Mouse (Mus musculus) NIH3T3 (cell line): ENCODE measurements around the gene AI467606.

Experiments
- DNase-seq: peaks from one replicate; pipeline ENCODE4 v3.0.0-alpha.2; 2012; ENCODE audit warnings: low read depth

AI467606 gene

GRCm38 (mm10) chr7:127121911-127122270 is 30.7 kb downstream of the AI467606 start, which contains the start of gene Qprt:
Qprt (minus strand) TSS chr7:127122226.
- DNase-seq, result no peak

GRCm38 (mm10) chr7:127129638-127130037 is 38.5 kb downstream of the AI467606 start:
- DNase-seq, result peak; percentile 77

DNA sequence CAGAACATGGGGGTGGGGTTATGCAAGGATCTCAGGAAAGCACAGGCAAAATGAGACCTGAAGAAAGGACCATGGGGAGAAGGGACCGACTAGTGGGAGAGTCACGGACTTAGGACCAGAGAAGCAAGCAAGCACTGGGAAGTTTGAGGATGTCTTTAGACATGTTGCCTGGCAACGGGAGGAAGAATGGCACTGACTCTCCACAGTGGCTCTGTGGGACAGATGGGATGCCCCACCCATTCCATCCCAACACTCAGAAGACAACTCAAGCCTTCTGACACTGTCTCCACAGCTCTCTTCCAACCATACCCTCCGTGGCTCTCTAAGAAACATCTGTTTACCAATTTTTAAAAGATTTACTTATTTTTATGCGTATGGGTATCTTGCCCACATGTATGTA is 42.0 kb downstream of the AI467606 start:
- DNase-seq, result no peak

- no peak for DNase-seq
These were observed 43.8 kb downstream of the AI467606 start for GRCm38 (mm10) chr7:127134821-127135447.

DNA sequence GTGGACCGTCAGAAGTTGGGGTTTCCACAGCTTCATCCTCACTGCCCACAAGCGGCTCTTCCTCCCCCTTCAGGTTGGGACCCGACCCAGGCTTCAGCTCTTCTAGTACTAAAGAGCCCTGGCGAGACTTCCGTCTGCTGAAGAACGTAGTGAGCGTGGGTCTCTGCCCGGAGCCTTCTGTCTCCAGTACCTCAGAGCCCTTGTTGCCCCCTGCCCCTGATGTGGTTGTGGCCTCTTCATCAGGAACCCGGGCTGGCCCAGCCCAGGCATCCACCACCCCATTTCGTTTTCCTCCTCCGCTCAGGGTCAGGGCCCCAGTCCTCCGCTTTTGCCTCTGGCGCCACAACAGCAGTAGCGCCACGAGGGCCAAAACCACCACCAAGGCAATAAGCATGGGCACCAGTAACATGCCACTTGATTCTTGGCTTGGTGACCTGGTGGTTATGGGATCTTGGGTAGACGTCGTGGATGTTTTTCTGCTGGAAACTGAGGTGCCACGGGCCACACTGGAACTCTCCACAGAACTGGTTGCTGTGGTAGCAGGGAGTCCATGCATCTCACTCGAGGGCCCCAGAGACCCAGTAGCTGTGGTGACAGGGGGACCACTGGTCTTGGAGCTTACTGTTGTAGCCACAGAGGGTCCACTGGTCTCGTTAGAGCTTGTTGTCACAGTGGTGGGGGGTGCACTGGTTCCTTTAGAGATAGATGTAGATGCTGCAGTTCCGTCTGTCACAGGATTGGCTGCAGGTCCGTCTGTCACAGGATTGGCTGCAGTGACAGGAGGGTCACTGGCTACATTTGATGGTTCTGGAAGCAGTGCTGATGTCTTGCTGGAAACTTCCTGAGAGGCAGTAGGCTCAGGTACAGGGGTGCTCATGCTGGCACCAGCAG is 45.3 kb downstream of the AI467606 start:
- DNase-seq, result no peak

GRCm38 (mm10) chr7:127137262-127138017 is 46.3 kb downstream of the AI467606 start, which contains the start of gene Spn:
Spn (minus strand) TSS chr7:127137823.
- DNase-seq, result no peak

DNA sequence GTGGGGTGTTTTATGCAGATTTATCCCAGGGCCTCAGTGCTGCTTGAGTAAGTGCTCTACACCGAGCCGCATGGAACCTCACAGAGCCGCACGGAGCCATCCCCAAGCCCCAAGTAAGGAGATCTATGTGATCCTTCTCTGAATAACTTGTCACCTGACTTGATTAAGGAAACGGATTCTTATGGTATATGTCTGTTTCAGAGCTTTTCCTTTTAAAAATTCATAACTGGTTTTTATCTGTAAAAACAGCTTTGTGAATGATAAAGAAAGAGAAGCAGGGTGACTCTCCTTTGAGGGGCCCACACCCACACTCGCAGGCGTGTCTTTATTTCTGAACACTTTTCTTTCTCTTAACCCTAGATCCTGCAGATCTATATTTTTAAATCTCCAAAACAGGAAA is 47.9 kb downstream of the AI467606 start:
- DNase-seq, result no peak

- DNase-seq, result no peak
These were observed 48.4 kb downstream of the AI467606 start for GRCm38 (mm10) chr7:127139562-127139961.

- DNase-seq, result no peak
These were observed 49.7 kb downstream of the AI467606 start for GRCm38 (mm10) chr7:127140623-127141404.

DNA sequence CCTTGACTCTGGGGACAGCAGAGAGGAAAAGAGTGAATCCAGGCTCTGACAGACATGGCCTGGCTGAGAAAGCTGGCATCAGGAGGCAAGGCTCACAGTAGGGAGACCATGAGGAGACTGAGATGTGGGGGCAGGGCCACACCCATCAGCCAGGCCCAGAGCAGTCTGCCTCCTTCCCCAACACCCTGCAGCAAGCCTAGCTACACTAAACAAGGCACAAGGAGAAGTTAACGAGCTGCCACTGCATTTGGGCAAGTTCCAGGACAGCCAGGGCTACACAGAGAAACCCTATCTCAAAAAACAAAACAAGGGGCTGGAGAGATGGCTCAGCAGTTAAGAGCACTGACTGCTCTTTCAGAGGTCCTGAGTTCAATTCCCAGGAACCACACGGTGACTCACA is 51.1 kb downstream of the AI467606 start:
- no peak for DNase-seq

DNA sequence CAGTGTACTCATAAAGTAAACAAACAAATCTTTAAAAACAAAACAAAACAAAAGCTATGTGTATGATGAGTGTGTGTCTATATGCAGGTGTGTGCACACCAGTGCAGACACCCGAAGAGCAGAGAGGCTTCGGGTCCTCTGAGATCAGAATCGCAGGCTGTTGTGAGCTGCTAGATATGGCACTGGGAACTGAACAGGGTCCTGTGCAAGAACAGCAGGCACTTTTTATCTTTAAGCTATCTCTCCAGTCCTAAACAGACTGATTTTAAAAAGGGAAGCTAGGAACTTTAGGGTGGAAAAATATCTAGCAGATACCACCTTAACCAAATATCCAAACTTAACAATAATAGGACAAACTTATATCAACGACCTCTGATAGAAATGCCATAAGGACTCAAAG is 51.5 kb downstream of the AI467606 start:
- DNase-seq, result no peak
